Mouse (Mus musculus) midbrain, embryonic 15.5 days (tissue): ENCODE results near the gene Mapk10. TPM values are rescaled to one million over a fixed set of nuclear protein-coding genes. Genes with fewer than 3 reads are reported as not detected.
A peak's percentile ranks its signal among the peaks of the same experiment; 100 is the strongest.

Source experiments
- ATAC-seq: fragments of 200-750 bp; cut with Nextera tagmentation; replicated peaks from 2 replicates; pipeline ENCODE4 v1.8.0; 2017; ENCODE audit warnings: moderate TSS enrichment
- H3K27ac ChIP-seq: fragments of 300-500 bp; sonication (generic); 2 replicates; pipeline ENCODE4 v1.5.1; 2015; ENCODE audit warnings: mild to moderate bottlenecking, inconsistent platforms
- H3K27me3 ChIP-seq: fragments of 300-500 bp; sonication (generic); replicated peaks from 2 replicates; pipeline ENCODE4 v1.6.1; 2015; ENCODE audit warnings: inconsistent platforms
- H3K36me3 ChIP-seq: fragments of 300-500 bp; sonication (generic); replicated peaks from 2 replicates; pipeline ENCODE4 v1.6.1; 2015; ENCODE audit warnings: inconsistent platforms
- H3K4me1 ChIP-seq: fragments of 300-500 bp; sonication (generic); 2 replicates; pipeline ENCODE4 v1.6.1; 2015; ENCODE audit warnings: inconsistent platforms
- H3K4me2 ChIP-seq: fragments of 300-500 bp; sonication (generic); 2 replicates; pipeline ENCODE4 v1.6.1; 2015; ENCODE audit warnings: inconsistent platforms, mild to moderate bottlenecking, moderate library complexity
- H3K4me3 ChIP-seq: fragments of 300-500 bp; sonication (generic); 2 replicates; pipeline ENCODE4 v1.5.1; 2015; ENCODE audit warnings: mild to moderate bottlenecking, inconsistent platforms
- H3K9ac ChIP-seq: fragments of 300-500 bp; sonication (generic); 2 replicates; pipeline ENCODE4 v1.6.1; 2015; ENCODE audit warnings: mild to moderate bottlenecking, inconsistent platforms
- H3K9me3 ChIP-seq: fragments of 300-500 bp; sonication (generic); 2 replicates; pipeline ENCODE4 v1.6.1; 2016; ENCODE audit warnings: inconsistent platforms
- WGBS: fragments of 180-500 bp; shearing (Covaris S2); methylation state at CpG from one replicate; pipeline ENCODE4 v1.1.7; 2015; ENCODE audit warnings: mixed read lengths; 5-methylcytosine and 5-hydroxymethylcytosine counted together
- polyA plus RNA-seq: library from polyadenylated mRNA; unstranded; fragments of >200 nt; fragmentation: Nextera tagmentation; extraction: Ambion mirVana; gene quantifications from 2 replicates; pipeline ENCODE4 v1.2.1, GENCODE M21; 2015

Gene Mapk10
- polyA plus RNA-seq = 111 and 135 TPM in 2 replicates

GRCm38 (mm10) chr5:103211101-103211848 lies at the start of gene Mapk10:
Gene Mapk10, minus strand, starts transcription at chr5:103211334.
- no peaks in the 10 kb centered on the region for H3K36me3 ChIP-seq
- peak within 1 kb of the TSS; percentile 57 for H3K4me3 ChIP-seq
- 4% methylated on average over 16 of the region's 16 CpGs for WGBS
- peak within 1 kb of the TSS; percentile 65 for H3K9ac ChIP-seq
- peak within 1 kb of the TSS; percentile 70 for H3K4me2 ChIP-seq
- H3K27me3 ChIP-seq = no peaks in the 10 kb centered on the region
- H3K4me1 ChIP-seq = peaks cover 24% of the 10 kb centered on the region
- peak; percentile 99 for ATAC-seq
- H3K27ac ChIP-seq = peak within 1 kb of the TSS; percentile 89
- H3K9me3 ChIP-seq = no peaks in the 10 kb centered on the region

GRCm38 (mm10) chr5:103256144-103256543 lies 45.0 kb upstream of the Mapk10 start:
- H3K27ac ChIP-seq = no peak overlapping the region
- ATAC-seq = no peak
- H3K4me2 ChIP-seq = no peak overlapping the region
- no peaks in the 10 kb centered on the region for H3K36me3 ChIP-seq
- H3K9me3 ChIP-seq = no peaks in the 10 kb centered on the region
- no peak overlapping the region for H3K4me3 ChIP-seq
- 91% methylated on average over 5 of the region's 5 CpGs for WGBS
- H3K9ac ChIP-seq = no peak overlapping the region
- no peaks in the 10 kb centered on the region for H3K4me1 ChIP-seq
- no peaks in the 10 kb centered on the region for H3K27me3 ChIP-seq

- no peaks in the 10 kb centered on the region for H3K36me3 ChIP-seq
- H3K9me3 ChIP-seq = no peaks in the 10 kb centered on the region
- no peaks in the 10 kb centered on the region for H3K4me1 ChIP-seq
- no peak overlapping the region for H3K9ac ChIP-seq
- no peak for ATAC-seq
- no peak overlapping the region for H3K4me3 ChIP-seq
- no peaks in the 10 kb centered on the region for H3K27me3 ChIP-seq
- H3K27ac ChIP-seq = no peak overlapping the region
- WGBS = 77% methylated on average over 1 of the region's 1 CpGs
- no peak overlapping the region for H3K4me2 ChIP-seq
Measured at GRCm38 (mm10) chr5:103242430-103242829, 31.3 kb upstream of the Mapk10 start.

- Histone ChIP-seq H3K9ac (no peak overlapping the region), H3K36me3 (no peaks in the 10 kb centered on the region), H3K9me3 (no peaks in the 10 kb centered on the region), H3K27me3 (no peaks in the 10 kb centered on the region), H3K4me2 (no peak overlapping the region), H3K4me1 (no peaks in the 10 kb centered on the region), H3K4me3 (no peak overlapping the region), H3K27ac (no peak overlapping the region)
- WGBS = 90% methylated on average over 4 of the region's 4 CpGs
- ATAC-seq = no peak
Measured at GRCm38 (mm10) chr5:103231822-103232221, 20.7 kb upstream of the Mapk10 start.

- Histone ChIP-seq H3K9me3 (0 out of 2 replicates have a peak, but pooled peaks cover under 1% of the 10 kb centered on the region), H3K27ac (no peak overlapping the region), H3K4me3 (no peak overlapping the region), H3K4me1 (no peaks in the 10 kb centered on the region), H3K27me3 (no peaks in the 10 kb centered on the region), H3K4me2 (no peak overlapping the region), H3K36me3 (no peaks in the 10 kb centered on the region), H3K9ac (no peak overlapping the region)
- WGBS = 93% methylated on average over 5 of the region's 5 CpGs
- no peak for ATAC-seq
Measured at GRCm38 (mm10) chr5:103230334-103230733, 19.2 kb upstream of the Mapk10 start.

GRCm38 (mm10) chr5:103229321-103229720 lies 18.2 kb upstream of the Mapk10 start:
- Histone ChIP-seq H3K36me3 (no peaks in the 10 kb centered on the region), H3K9me3 (peaks cover 3% of the 10 kb centered on the region; the same call in 1 of the 2 replicates), H3K4me1 (no peaks in the 10 kb centered on the region), H3K27me3 (no peaks in the 10 kb centered on the region), H3K9ac (no peak overlapping the region), H3K4me2 (no peak overlapping the region), H3K27ac (no peak overlapping the region), H3K4me3 (no peak overlapping the region)
- ATAC-seq = no peak
- 75% methylated on average over 3 of the region's 3 CpGs for WGBS

- H3K27me3 ChIP-seq = no peaks in the 10 kb centered on the region
- H3K36me3 ChIP-seq = no peaks in the 10 kb centered on the region
- H3K4me1 ChIP-seq = 0 out of 2 replicates have a peak, but pooled peaks cover 2% of the 10 kb centered on the region
- H3K9ac ChIP-seq = no peak overlapping the region
- no peak overlapping the region for H3K27ac ChIP-seq
- 45% methylated on average over 2 of the region's 2 CpGs for WGBS
- ATAC-seq = no peak
- H3K9me3 ChIP-seq = peaks cover 3% of the 10 kb centered on the region; the same call in 1 of the 2 replicates
- H3K4me2 ChIP-seq = no peak overlapping the region
- no peak overlapping the region for H3K4me3 ChIP-seq
Measured at GRCm38 (mm10) chr5:103221997-103222396, 10.9 kb upstream of the Mapk10 start.

- peak overlapping the region; percentile 89 for H3K27ac ChIP-seq
- 5% methylated on average over 6 of the region's 6 CpGs for WGBS
Measured at GRCm38 (mm10) chr5:103210644-103211043, 490 bp downstream of the Mapk10 start.

GRCm38 (mm10) chr5:103210018-103210417 lies 1.1 kb downstream of the Mapk10 start:
- Histone ChIP-seq H3K4me2 (peak overlapping the region; percentile 70), H3K9ac (peak overlapping the region; percentile 65), H3K27ac (peak overlapping the region; percentile 89), H3K36me3 (no peaks in the 10 kb centered on the region), H3K9me3 (no peaks in the 10 kb centered on the region), H3K4me1 (peaks cover 24% of the 10 kb centered on the region), H3K4me3 (peak overlapping the region; percentile 57), H3K27me3 (no peaks in the 10 kb centered on the region)
- 20% methylated on average over 3 of the region's 3 CpGs for WGBS
- no peak for ATAC-seq

More at GRCm38 (mm10) chr5:103210644-103211043, 490 bp downstream of the Mapk10 start:
- Histone ChIP-seq H3K4me2 (peak overlapping the region; percentile 70), H3K9me3 (no peaks in the 10 kb centered on the region), H3K36me3 (no peaks in the 10 kb centered on the region), H3K4me3 (peak overlapping the region; percentile 57), H3K27me3 (no peaks in the 10 kb centered on the region), H3K9ac (peak overlapping the region; percentile 65), H3K4me1 (peaks cover 24% of the 10 kb centered on the region)
- ATAC-seq = peak; percentile 48

GRCm38 (mm10) chr5:103209486-103209885 lies 1.6 kb downstream of the Mapk10 start:
- H3K36me3 ChIP-seq = no peaks in the 10 kb centered on the region
- no peak for ATAC-seq
- peak overlapping the region; percentile 89 for H3K27ac ChIP-seq
- no peaks in the 10 kb centered on the region for H3K27me3 ChIP-seq
- peak overlapping the region; percentile 57 for H3K4me3 ChIP-seq
- no peaks in the 10 kb centered on the region for H3K9me3 ChIP-seq
- H3K9ac ChIP-seq = peak overlapping the region; percentile 65
- WGBS = 12% methylated on average over 6 of the region's 6 CpGs
- peaks cover 24% of the 10 kb centered on the region for H3K4me1 ChIP-seq
- peak overlapping the region; percentile 70 for H3K4me2 ChIP-seq

- peak overlapping the region; percentile 70 for H3K4me2 ChIP-seq
- no peaks in the 10 kb centered on the region for H3K27me3 ChIP-seq
- peak overlapping the region; percentile 57 for H3K4me3 ChIP-seq
- no peaks in the 10 kb centered on the region for H3K9me3 ChIP-seq
- 23% methylated on average over 8 of the region's 8 CpGs for WGBS
- peak overlapping the region; percentile 89 for H3K27ac ChIP-seq
- H3K9ac ChIP-seq = peak overlapping the region; percentile 65
- ATAC-seq = 0 out of 2 replicates have a peak, but pooled peaks have one; percentile 10
- H3K36me3 ChIP-seq = no peaks in the 10 kb centered on the region
- peaks cover 24% of the 10 kb centered on the region for H3K4me1 ChIP-seq
Measured at GRCm38 (mm10) chr5:103208869-103209268, 2.3 kb downstream of the Mapk10 start.

GRCm38 (mm10) chr5:103208021-103208511 lies 3.1 kb downstream of the Mapk10 start:
- Histone ChIP-seq H3K4me2 (peak overlapping the region; percentile 70), H3K27ac (peak overlapping the region; percentile 89), H3K9ac (peak overlapping the region; percentile 65), H3K4me3 (peak overlapping the region; percentile 57), H3K27me3 (no peaks in the 10 kb centered on the region), H3K36me3 (no peaks in the 10 kb centered on the region), H3K9me3 (no peaks in the 10 kb centered on the region), H3K4me1 (peaks cover 24% of the 10 kb centered on the region)
- no peak for ATAC-seq
- 31% methylated on average over 10 of the region's 10 CpGs for WGBS
